Mouse (Mus musculus): ENCODE data around the gene Fam160b1. TPM values are rescaled to one million over a fixed set of nuclear protein-coding genes. Genes with fewer than 3 reads are reported as not detected.
A peak's percentile ranks its signal among the peaks of the same experiment; 100 is the strongest.

Fam160b1 gene
- polyA plus RNA-seq, 1 experiment from 2014 or later: 14.9 TPM

DNA sequence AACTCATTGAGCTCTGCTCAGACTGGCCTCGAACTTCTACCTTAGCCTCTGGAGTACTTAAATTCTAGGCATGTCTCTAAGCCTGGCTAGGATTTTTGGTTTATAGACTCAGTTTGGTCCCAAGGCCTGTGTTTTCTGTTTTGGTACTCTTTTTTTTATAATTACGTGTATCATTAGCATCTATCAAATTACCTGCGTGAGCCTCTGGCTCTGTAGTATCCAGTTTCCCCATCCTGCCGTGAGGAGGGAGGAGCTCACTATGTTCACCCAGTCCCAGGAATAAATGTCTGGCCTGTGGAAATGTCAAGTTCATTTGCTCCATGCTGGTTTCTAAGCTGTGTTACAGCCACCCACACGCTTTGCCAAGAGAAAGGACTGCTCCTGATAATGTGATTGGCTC is 2.1 kb downstream of the Fam160b1 start:
- DNase-seq (ENCODE audit: low spot score): no peak
- H3K4me3 ChIP-seq (ENCODE audit: low read depth, low read length): peak overlapping the region; percentile 19; the same call in 1 of the 2 replicates
- no peaks in the 10 kb centered on the region for H3K36me3 ChIP-seq (ENCODE audit: insufficient read depth, low read length)
- no peaks in the 10 kb centered on the region for H3K9me3 ChIP-seq (ENCODE audit: low read length)
- no peaks in the 10 kb centered on the region for H3K27me3 ChIP-seq (replicated peaks; ENCODE audit: insufficient read depth, low read length)
- peaks cover 41% of the 10 kb centered on the region; the same call in 1 of the 2 replicates for H3K4me1 ChIP-seq (ENCODE audit: insufficient read depth, low read depth, low read length)
- no peak for ATAC-seq
- H3K27ac ChIP-seq (ENCODE audit: low read length): peak overlapping the region; percentile 35; the same call in 1 of the 2 replicates
- H3K4me2 ChIP-seq (replicated peaks; ENCODE audit: low read depth, low read length): peak overlapping the region; percentile 56
- 31% methylated on average over 5 of the region's 5 CpGs for WGBS
- no peak for TF ChIP-seq EP300 (IDR thresholded peaks at IDR 0.05)
- TF ChIP-seq CTCF (IDR thresholded peaks at IDR 0.05): no peak
- H3K9ac ChIP-seq (replicated peaks; ENCODE audit: low read depth): no peak overlapping the region

DNA sequence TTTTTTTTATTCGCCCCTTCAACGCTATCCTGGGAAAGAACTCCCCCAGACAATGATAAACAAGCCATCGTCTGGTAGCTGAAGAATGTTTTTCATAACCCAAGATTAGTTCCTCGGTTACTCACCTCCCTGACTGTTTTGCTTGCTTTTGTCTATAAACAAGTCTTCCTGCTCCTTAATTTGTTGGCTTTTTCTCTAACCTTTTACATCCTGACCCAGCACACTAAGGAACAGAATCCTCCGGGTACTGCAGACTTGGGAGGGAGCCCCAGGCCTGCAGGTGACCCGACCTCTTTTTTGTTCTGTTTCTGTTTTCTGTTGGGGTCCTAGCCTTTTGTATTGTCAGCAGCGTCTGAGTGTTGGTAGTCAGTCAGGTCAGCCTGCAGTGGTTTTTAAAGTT is 2.6 kb downstream of the Fam160b1 start:
- no peaks in the 10 kb centered on the region for H3K9me3 ChIP-seq (ENCODE audit: low read length)
- H3K9ac ChIP-seq (replicated peaks; ENCODE audit: low read depth): no peak overlapping the region
- DNase-seq (ENCODE audit: low spot score) (no peak), ATAC-seq (no peak)
- H3K4me2 ChIP-seq (replicated peaks; ENCODE audit: low read depth, low read length): peak overlapping the region; percentile 56
- no peaks in the 10 kb centered on the region for H3K27me3 ChIP-seq (replicated peaks; ENCODE audit: insufficient read depth, low read length)
- H3K36me3 ChIP-seq (ENCODE audit: insufficient read depth, low read length): no peaks in the 10 kb centered on the region
- H3K4me3 ChIP-seq (ENCODE audit: low read depth, low read length): peak overlapping the region; percentile 19; the same call in 1 of the 2 replicates
- H3K27ac ChIP-seq (ENCODE audit: low read length): peak overlapping the region; percentile 35; the same call in 1 of the 2 replicates
- peaks cover 37% of the 10 kb centered on the region; the same call in 1 of the 2 replicates for H3K4me1 ChIP-seq (ENCODE audit: insufficient read depth, low read depth, low read length)
- TF ChIP-seq EP300 (IDR thresholded peaks at IDR 0.05) (no peak), CTCF (IDR thresholded peaks at IDR 0.05) (no peak)
- 17% methylated on average over 7 of the region's 7 CpGs for WGBS

DNA sequence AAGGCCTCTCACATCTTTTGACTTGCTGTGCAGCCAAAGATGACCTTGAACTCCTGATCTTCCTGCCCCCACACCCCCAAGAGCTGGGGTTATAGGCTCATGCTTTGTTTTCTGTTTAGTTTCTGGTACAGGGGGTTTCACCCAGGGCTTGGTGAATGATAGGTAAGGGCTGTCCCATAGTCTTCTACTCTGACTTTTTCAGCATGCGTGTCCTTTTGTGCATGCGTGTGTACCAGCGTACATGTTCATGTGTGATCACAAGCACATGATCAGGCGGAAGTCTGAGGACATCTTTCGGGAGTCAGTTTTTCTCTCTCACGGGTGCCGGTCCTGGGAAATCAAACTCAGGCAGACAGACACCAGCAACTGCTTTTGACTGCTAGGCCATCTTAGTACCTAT is 3.1 kb downstream of the Fam160b1 start:
- H3K27ac ChIP-seq (ENCODE audit: low read length): no peak overlapping the region
- no peak overlapping the region for H3K4me3 ChIP-seq (ENCODE audit: low read depth, low read length)

DNA sequence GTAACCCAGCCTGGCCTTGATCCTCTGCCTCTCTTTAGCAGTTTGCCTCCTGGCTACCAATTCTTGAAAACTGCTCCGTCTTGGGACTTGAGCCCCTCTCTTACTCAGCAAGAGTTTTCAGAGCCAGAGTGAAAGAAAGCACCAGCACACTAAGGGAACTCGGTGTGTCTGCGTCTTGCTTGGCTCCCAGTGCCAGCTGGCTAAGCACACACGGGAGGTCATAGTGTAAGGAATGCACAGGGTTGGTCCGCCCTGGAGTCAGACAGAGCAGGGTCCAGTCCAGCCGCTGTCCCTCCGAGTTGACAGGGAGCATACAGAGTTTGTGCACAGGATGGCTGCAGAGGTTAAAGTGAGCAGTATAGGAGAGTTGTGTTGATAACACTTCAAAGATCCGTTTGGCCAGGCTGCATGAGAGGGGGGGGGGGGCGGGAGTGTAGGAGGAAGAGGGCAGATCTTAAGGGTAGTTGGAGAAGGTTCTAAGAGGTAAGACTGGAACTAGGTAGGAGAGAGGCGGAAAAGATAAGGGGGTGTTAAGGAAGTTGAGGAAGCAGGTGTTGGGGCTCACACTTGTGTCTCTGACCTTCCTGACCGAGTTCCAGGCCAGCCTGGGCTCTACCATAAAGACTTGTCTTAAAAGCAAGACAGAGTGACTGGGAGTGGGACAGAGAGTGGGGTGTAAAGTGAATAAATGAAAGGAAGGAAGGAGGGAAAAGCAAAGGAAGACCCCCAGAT is 4.6 kb downstream of the Fam160b1 start:
- Histone ChIP-seq H3K4me1 (ENCODE audit: insufficient read depth, low read depth, low read length) (peaks cover 33% of the 10 kb centered on the region; the same call in 1 of the 2 replicates), H3K4me2 (replicated peaks; ENCODE audit: low read depth, low read length) (peak overlapping the region; percentile 22), H3K27ac (ENCODE audit: low read length) (peak overlapping the region; percentile 77), H3K9ac (replicated peaks; ENCODE audit: low read depth) (no peak overlapping the region), H3K27me3 (replicated peaks; ENCODE audit: insufficient read depth, low read length) (no peaks in the 10 kb centered on the region), H3K9me3 (ENCODE audit: low read length) (no peaks in the 10 kb centered on the region), H3K36me3 (ENCODE audit: insufficient read depth, low read length) (peaks cover 5% of the 10 kb centered on the region; the same call in 1 of the 2 replicates), H3K4me3 (ENCODE audit: low read depth, low read length) (no peak overlapping the region; the same call in 1 of the 2 replicates)
- WGBS: 11% methylated on average over 10 of the region's 11 CpGs
- ATAC-seq: no peak; the same call in 1 of the 2 replicates
- TF ChIP-seq EP300 (IDR thresholded peaks at IDR 0.05) (no peak), CTCF (IDR thresholded peaks at IDR 0.05) (no peak)
- peak; percentile 72 for DNase-seq (ENCODE audit: low spot score)

More for the DNA sequence above, 3.1 kb downstream of the Fam160b1 start:
- DNase-seq (ENCODE audit: low spot score) (no peak), ATAC-seq (no peak)
- H3K36me3 ChIP-seq (ENCODE audit: insufficient read depth, low read length): peaks cover under 1% of the 10 kb centered on the region; the same call in 1 of the 2 replicates
- H3K9ac ChIP-seq (replicated peaks; ENCODE audit: low read depth): no peak overlapping the region
- peaks cover 37% of the 10 kb centered on the region; the same call in 1 of the 2 replicates for H3K4me1 ChIP-seq (ENCODE audit: insufficient read depth, low read depth, low read length)
- H3K9me3 ChIP-seq (ENCODE audit: low read length): no peaks in the 10 kb centered on the region
- no peak for TF ChIP-seq CTCF (IDR thresholded peaks at IDR 0.05)
- TF ChIP-seq EP300 (IDR thresholded peaks at IDR 0.05): no peak
- H3K27me3 ChIP-seq (replicated peaks; ENCODE audit: insufficient read depth, low read length): no peaks in the 10 kb centered on the region
- WGBS: 80% methylated on average over 7 of the region's 7 CpGs
- H3K4me2 ChIP-seq (replicated peaks; ENCODE audit: low read depth, low read length): peak overlapping the region; percentile 56

DNA sequence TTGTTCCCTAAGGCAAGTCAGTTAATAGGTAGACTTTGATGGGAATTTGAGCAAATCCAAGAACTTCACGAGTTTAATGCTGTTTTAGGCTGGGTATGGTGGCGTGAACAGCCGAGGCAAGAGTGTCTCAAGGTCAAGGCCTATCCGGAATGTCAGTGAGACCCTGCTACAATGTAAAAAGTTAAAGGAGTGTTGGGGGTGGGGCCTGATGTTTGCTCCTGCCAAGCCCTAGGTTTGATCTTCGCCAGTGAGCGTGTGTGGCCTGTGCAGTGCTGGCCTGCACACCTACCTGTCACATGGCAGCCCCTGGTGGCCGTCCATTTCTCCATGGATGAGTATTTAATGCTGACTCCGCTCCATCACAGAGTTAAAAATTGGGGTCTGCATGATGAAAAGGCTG is 5.5 kb downstream of the Fam160b1 start:
- no peak for DNase-seq (ENCODE audit: low spot score)
- Histone ChIP-seq H3K4me1 (ENCODE audit: insufficient read depth, low read depth, low read length) (peaks cover 33% of the 10 kb centered on the region; the same call in 1 of the 2 replicates), H3K36me3 (ENCODE audit: insufficient read depth, low read length) (peaks cover 9% of the 10 kb centered on the region; the same call in 1 of the 2 replicates), H3K27ac (ENCODE audit: low read length) (peak overlapping the region; percentile 77), H3K9ac (replicated peaks; ENCODE audit: low read depth) (no peak overlapping the region), H3K4me3 (ENCODE audit: low read depth, low read length) (no peak overlapping the region), H3K27me3 (replicated peaks; ENCODE audit: insufficient read depth, low read length) (no peaks in the 10 kb centered on the region), H3K4me2 (replicated peaks; ENCODE audit: low read depth, low read length) (no peak overlapping the region), H3K9me3 (ENCODE audit: low read length) (no peaks in the 10 kb centered on the region)
- no peak for TF ChIP-seq EP300 (IDR thresholded peaks at IDR 0.05)
- TF ChIP-seq CTCF (IDR thresholded peaks at IDR 0.05): peak; percentile 34; the same call in 1 of the 2 replicates
- 39% methylated on average over 8 of the region's 8 CpGs for WGBS
- ATAC-seq: no peak

DNA sequence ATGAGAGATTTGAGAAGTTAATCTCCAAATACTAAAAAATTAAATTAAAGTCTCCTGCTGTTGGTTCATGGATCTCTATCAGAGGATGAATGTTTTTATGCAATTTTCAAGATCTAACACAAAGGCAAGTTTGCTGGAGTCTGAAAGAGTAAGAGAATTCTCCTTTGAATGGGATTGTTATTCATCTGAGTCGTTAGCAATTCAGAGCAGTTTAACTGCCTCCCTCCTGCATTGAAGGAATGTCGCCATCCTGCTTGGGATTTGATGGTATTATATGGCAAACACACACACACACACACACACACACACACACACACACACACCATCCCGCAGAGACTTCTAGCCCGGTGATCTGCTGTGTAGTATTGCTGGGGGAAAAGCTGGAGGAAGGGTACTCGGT is 6.1 kb downstream of the Fam160b1 start:
- Histone ChIP-seq H3K9ac (replicated peaks; ENCODE audit: low read depth) (no peak overlapping the region), H3K36me3 (ENCODE audit: insufficient read depth, low read length) (peaks cover 12% of the 10 kb centered on the region), H3K4me3 (ENCODE audit: low read depth, low read length) (no peak overlapping the region), H3K9me3 (ENCODE audit: low read length) (no peaks in the 10 kb centered on the region), H3K27ac (ENCODE audit: low read length) (peak overlapping the region; percentile 77; the same call in 1 of the 2 replicates), H3K4me1 (ENCODE audit: insufficient read depth, low read depth, low read length) (peaks cover 33% of the 10 kb centered on the region; the same call in 1 of the 2 replicates), H3K4me2 (replicated peaks; ENCODE audit: low read depth, low read length) (no peak overlapping the region), H3K27me3 (replicated peaks; ENCODE audit: insufficient read depth, low read length) (no peaks in the 10 kb centered on the region)
- no peak for DNase-seq (ENCODE audit: low spot score)
- TF ChIP-seq CTCF (IDR thresholded peaks at IDR 0.05) (no peak), EP300 (IDR thresholded peaks at IDR 0.05) (no peak)
- WGBS: 67% methylated on average over 5 of the region's 5 CpGs
- ATAC-seq: no peak
